Comparison of ENCODE assay signal across 8 mouse cellular contexts in the genomic region with DNA sequence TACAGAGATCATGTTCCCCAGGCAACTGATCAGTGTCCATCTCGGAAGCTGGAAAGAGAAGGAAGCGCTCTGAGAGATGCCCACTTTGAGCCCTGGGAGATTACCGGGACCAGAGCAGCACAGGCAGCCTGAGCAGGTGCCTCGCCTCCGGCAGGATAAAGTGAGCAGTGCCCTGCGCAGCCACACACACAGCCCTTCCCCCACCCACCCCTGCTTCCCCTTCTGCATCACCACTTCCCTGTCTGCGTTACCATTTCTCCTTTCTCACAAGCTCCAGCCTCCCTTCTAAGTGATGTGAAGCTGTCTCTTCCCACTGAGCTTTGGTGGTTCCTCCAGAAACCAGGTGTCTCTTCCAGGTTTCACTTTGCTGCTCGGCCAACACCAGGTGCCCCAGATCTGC. TPM values are rescaled to one million over a fixed set of nuclear protein-coding genes. Genes with fewer than 3 reads are reported as not detected.
DNase-seq lines count a peak whose midpoint lies in the region; ATAC-seq and TF ChIP-seq lines count a peak whose summit lies in the region.

No protein-coding gene starts in this region.

- no peaks in the 10 kb centered on the region for H3K79me2 ChIP-seq in liver, adult 2 months (ENCODE audit: control insufficient read depth, insufficient read depth, low read length)

- no peaks in the 10 kb centered on the region for H3K36me3 ChIP-seq in heart, postnatal 0 days (replicated peaks; ENCODE audit: control insufficient read depth, insufficient read depth, low read length)
- H3K36me3 ChIP-seq in liver, adult 2 months (ENCODE audit: control insufficient read depth, insufficient read depth, low read length) = no peaks in the 10 kb centered on the region
- no peaks in the 10 kb centered on the region for H3K36me3 ChIP-seq in stomach, embryonic 16.5 days (ENCODE audit: control insufficient read depth, insufficient read depth, low read length)

- WGBS in heart, postnatal 0 days = 34% methylated on average over 8 of the region's 8 CpGs
- 64% methylated on average over 8 of the region's 8 CpGs for WGBS in liver, adult 2 months
- 50% methylated on average over 7 of the region's 8 CpGs for WGBS in stomach, embryonic 16.5 days

- H3K9me3 ChIP-seq in heart, postnatal 0 days (replicated peaks; ENCODE audit: control insufficient read depth, low read length) = no peaks in the 10 kb centered on the region
- no peaks in the 10 kb centered on the region for H3K9me3 ChIP-seq in stomach, embryonic 16.5 days (replicated peaks; ENCODE audit: control insufficient read depth, low read length)

- DNase-seq in heart, postnatal 0 days (ENCODE audit: low spot score) = no peak
- DNase-seq in heart, adult 9 months (ENCODE audit: low spot score in 2 of 2) = no peak
- DNase-seq in thymus, postnatal 0 days (ENCODE audit: low spot score) = peak; percentile 17
- no peak for DNase-seq in thymus, adult 18-20 months
- peak; percentile 15 for DNase-seq in liver, adult 2 months (ENCODE audit: extremely low read depth, low read depth, low spot score)
- DNase-seq in right cerebral cortex, postnatal 25 days = no peak
- DNase-seq in adrenal gland, adult (ENCODE audit: inconsistent age in 2 of 2, low spot score in 1 of 2) = no peak

- peaks cover 5% of the 10 kb centered on the region; the same call in 1 of the 2 replicates for H3K4me1 ChIP-seq in heart, postnatal 0 days (ENCODE audit: control insufficient read depth, insufficient read depth)
- no peaks in the 10 kb centered on the region for H3K4me1 ChIP-seq in liver, adult 2 months (ENCODE audit: control insufficient read depth, insufficient read depth, low read length)
- peaks cover 10% of the 10 kb centered on the region for H3K4me1 ChIP-seq in stomach, embryonic 16.5 days (ENCODE audit: control insufficient read depth, insufficient read depth, low read length)

- H3K4me2 ChIP-seq in heart, postnatal 0 days (ENCODE audit: low read depth, low read length) = peak overlapping the region; percentile 38
- no peak overlapping the region for H3K4me2 ChIP-seq in stomach, embryonic 16.5 days (ENCODE audit: low read depth, low read length)

- no peak for TF ChIP-seq CTCF in heart, postnatal 0 days (IDR thresholded peaks at IDR 0.05; ENCODE audit: low read depth)
- no peak for TF ChIP-seq CTCF in liver, adult 2 months (IDR thresholded peaks at IDR 0.05; ENCODE audit: low read depth, low read length)

- TF ChIP-seq POLR2A in liver, adult 2 months (IDR thresholded peaks at IDR 0.05; ENCODE audit: extremely low read depth, insufficient read depth, low read length) = no peak

- no peak for ATAC-seq in heart, postnatal 0 days (ENCODE audit: insufficient read depth, low read depth)
- no peak for ATAC-seq in stomach, embryonic 16.5 days (ENCODE audit: insufficient read depth, low FRiP score)

- no peaks in the 10 kb centered on the region for H3K27me3 ChIP-seq in heart, postnatal 0 days (ENCODE audit: control insufficient read depth, insufficient read depth, low read length)
- H3K27me3 ChIP-seq in liver, adult 2 months (ENCODE audit: control insufficient read depth, insufficient read depth, low read length) = no peaks in the 10 kb centered on the region
- no peaks in the 10 kb centered on the region for H3K27me3 ChIP-seq in stomach, embryonic 16.5 days (ENCODE audit: control insufficient read depth, insufficient read depth, low read length)

- no peak overlapping the region for H3K9ac ChIP-seq in heart, postnatal 0 days (replicated peaks; ENCODE audit: low read depth, low read length)
- no peak overlapping the region for H3K9ac ChIP-seq in liver, adult 2 months (ENCODE audit: low read depth, low read length)
- no peak overlapping the region for H3K9ac ChIP-seq in stomach, embryonic 16.5 days (ENCODE audit: low read length)

- peak overlapping the region; percentile 79 for H3K27ac ChIP-seq in heart, postnatal 0 days (ENCODE audit: low read depth)
- no peak overlapping the region for H3K27ac ChIP-seq in liver, adult 2 months (replicated peaks; ENCODE audit: insufficient read depth, low read depth, low read length)
- peak overlapping the region; percentile 25; the same call in 1 of the 2 replicates for H3K27ac ChIP-seq in stomach, embryonic 16.5 days (ENCODE audit: low read length)

- peak overlapping the region; percentile 23 for H3K4me3 ChIP-seq in heart, postnatal 0 days (ENCODE audit: low read depth, low read length)
- no peak overlapping the region; the same call in 1 of the 2 replicates for H3K4me3 ChIP-seq in liver, adult 2 months (ENCODE audit: insufficient read depth, low read depth, low read length)
- H3K4me3 ChIP-seq in stomach, embryonic 16.5 days (replicated peaks; ENCODE audit: low read length) = no peak overlapping the region

- TF ChIP-seq EP300 in heart, postnatal 0 days (IDR thresholded peaks at IDR 0.05; ENCODE audit: low read depth) = no peak

RNA-seq across cellular contexts. Expression of a gene that starts 2.9 kb away (rescaled TPM):
- 40.7 and 43.2 TPM in 2 replicates for total RNA-seq in heart, postnatal 0 days (2014; rRNA removed; ENCODE audit: low replicate concordance)
- polyA plus RNA-seq in heart, postnatal 0 days (2015; fragmentation: Nextera tagmentation; extraction: Ambion mirVana) = 6.3 and 6.8 TPM in 2 replicates
- 1.4 and 2.0 TPM in 2 replicates for polyA plus RNA-seq in thymus, postnatal 0 days (2015; fragmentation: Nextera tagmentation; extraction: Ambion mirVana)
- total RNA-seq in liver, adult 2 months (2014; rRNA removed) = 0.83 and 2.6 TPM in 2 replicates
- polyA plus RNA-seq in liver, adult 2 months (2012; rRNA removed) = 1.8 and 3.4 TPM in 2 replicates
- polyA plus RNA-seq in stomach, embryonic 16.5 days (2015; fragmentation: Nextera tagmentation; extraction: Ambion mirVana) = 4.7 and 4.9 TPM in 2 replicates

RNA-seq across cellular contexts. Expression of a gene that starts 28.4 kb away (rescaled TPM):
- 0.53 and 3.1 TPM in 2 replicates for total RNA-seq in heart, postnatal 0 days (2014; rRNA removed; ENCODE audit: low replicate concordance)
- polyA plus RNA-seq in heart, postnatal 0 days (2015; fragmentation: Nextera tagmentation; extraction: Ambion mirVana) = 5.9 and 6.0 TPM in 2 replicates
- 228 and 241 TPM in 2 replicates for polyA plus RNA-seq in thymus, postnatal 0 days (2015; fragmentation: Nextera tagmentation; extraction: Ambion mirVana)
- 0.65 and 0.94 TPM in 2 replicates for total RNA-seq in liver, adult 2 months (2014; rRNA removed)
- 2.5 and 3.4 TPM in 2 replicates for polyA plus RNA-seq in liver, adult 2 months (2012; rRNA removed)
- polyA plus RNA-seq in stomach, embryonic 16.5 days (2015; fragmentation: Nextera tagmentation; extraction: Ambion mirVana) = 9.3 and 10.4 TPM in 2 replicates

RNA-seq across cellular contexts. Expression of a gene that starts 29.9 kb away (rescaled TPM):
- 42.6 and 59.1 TPM in 2 replicates for total RNA-seq in heart, postnatal 0 days (2014; rRNA removed; ENCODE audit: low replicate concordance)
- 3.3 and 4.4 TPM in 2 replicates for polyA plus RNA-seq in heart, postnatal 0 days (2015; fragmentation: Nextera tagmentation; extraction: Ambion mirVana)
- 10.4 and 13.3 TPM in 2 replicates for polyA plus RNA-seq in thymus, postnatal 0 days (2015; fragmentation: Nextera tagmentation; extraction: Ambion mirVana)
- 10.9 and 17.1 TPM in 2 replicates for total RNA-seq in liver, adult 2 months (2014; rRNA removed)
- polyA plus RNA-seq in liver, adult 2 months (2012; rRNA removed) = 19.5 and 21.1 TPM in 2 replicates
- 6.8 and 8.4 TPM in 2 replicates for polyA plus RNA-seq in stomach, embryonic 16.5 days (2015; fragmentation: Nextera tagmentation; extraction: Ambion mirVana)

RNA-seq across cellular contexts. Expression of a gene that starts 36.5 kb away (rescaled TPM):
- total RNA-seq in heart, postnatal 0 days (2014; rRNA removed; ENCODE audit: low replicate concordance) = 2.7 and 5.8 TPM in 2 replicates
- 0.85 and 1.9 TPM in 2 replicates for polyA plus RNA-seq in heart, postnatal 0 days (2015; fragmentation: Nextera tagmentation; extraction: Ambion mirVana)
- 2.5 and 4.0 TPM in 2 replicates for polyA plus RNA-seq in thymus, postnatal 0 days (2015; fragmentation: Nextera tagmentation; extraction: Ambion mirVana)
- 0.07 and 0.09 TPM in 2 replicates for total RNA-seq in liver, adult 2 months (2014; rRNA removed)
- polyA plus RNA-seq in liver, adult 2 months (2012; rRNA removed) = 0.21 and 0.29 TPM in 2 replicates
- polyA plus RNA-seq in stomach, embryonic 16.5 days (2015; fragmentation: Nextera tagmentation; extraction: Ambion mirVana) = 2.7 and 3.0 TPM in 2 replicates

RNA-seq across cellular contexts. Expression of a gene that starts 42.3 kb away (rescaled TPM):
- total RNA-seq in heart, postnatal 0 days (2014; rRNA removed; ENCODE audit: low replicate concordance) = 29.6 and 42.5 TPM in 2 replicates
- 79.9 and 86.5 TPM in 2 replicates for polyA plus RNA-seq in heart, postnatal 0 days (2015; fragmentation: Nextera tagmentation; extraction: Ambion mirVana)
- 135 and 144 TPM in 2 replicates for polyA plus RNA-seq in thymus, postnatal 0 days (2015; fragmentation: Nextera tagmentation; extraction: Ambion mirVana)
- total RNA-seq in liver, adult 2 months (2014; rRNA removed) = 23.0 and 31.5 TPM in 2 replicates
- 155 and 182 TPM in 2 replicates for polyA plus RNA-seq in liver, adult 2 months (2012; rRNA removed)
- polyA plus RNA-seq in stomach, embryonic 16.5 days (2015; fragmentation: Nextera tagmentation; extraction: Ambion mirVana) = 129 and 141 TPM in 2 replicates

Comparison
In these comparisons a context has a peak if more than half of its experiments do, and no peak if none do; other contexts are left out.
1. DNase-seq: peak in thymus, postnatal 0 days (single experiment) and liver, adult 2 months (single experiment); none in heart, postnatal 0 days (single experiment), heart, adult 9 months (0 of 2), thymus, adult 18-20 months (0 of 2), right cerebral cortex, postnatal 25 days (single experiment) and adrenal gland, adult (0 of 2).
2. RNA of a gene that starts 28.4 kb away (polyA plus RNA-seq): 228 to 241 TPM in thymus, postnatal 0 days; 9.3 to 10.4 TPM in stomach, embryonic 16.5 days, 5.9 to 6.0 TPM in heart, postnatal 0 days and 2.5 to 3.4 TPM in liver, adult 2 months; every median in the first group is over 10 times any median in the second.